Mouse (Mus musculus): ENCODE results near the gene Ptges3l. TPM values are rescaled to one million over a fixed set of nuclear protein-coding genes. Genes with fewer than 3 reads are reported as not detected.
"Not testable (repeated sequence)": the region's sequence is repeated elsewhere in the genome, so short reads cannot be mapped to it uniquely, and the experiment has no call there.

Gene Ptges3l
- total RNA-seq, 1 experiment from 2014 or later = not detected

DNA sequence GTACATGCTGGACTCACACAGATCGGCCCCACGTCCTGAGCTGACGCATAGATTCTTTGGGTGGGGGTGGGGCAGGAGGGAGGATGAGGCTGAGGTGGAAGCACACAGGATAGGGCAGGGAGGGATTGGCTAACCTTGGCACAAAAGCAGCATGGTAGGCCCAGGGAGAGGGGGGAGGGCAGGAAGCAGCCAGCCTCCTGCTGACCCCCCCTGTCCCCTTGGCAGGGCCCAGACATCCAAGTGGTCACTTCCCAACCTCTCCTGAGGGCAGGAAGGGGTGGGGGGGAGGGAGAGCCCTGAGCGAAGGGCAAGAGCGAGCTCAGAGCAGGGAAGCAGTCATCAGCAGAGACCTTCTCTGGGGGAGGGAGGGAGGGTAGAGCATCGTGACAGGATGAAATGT is 34.6 kb upstream of the Ptges3l start:
- ATAC-seq (replicated peaks; ENCODE audit: low read depth, poor library complexity, severe bottlenecking) = no peak

DNA sequence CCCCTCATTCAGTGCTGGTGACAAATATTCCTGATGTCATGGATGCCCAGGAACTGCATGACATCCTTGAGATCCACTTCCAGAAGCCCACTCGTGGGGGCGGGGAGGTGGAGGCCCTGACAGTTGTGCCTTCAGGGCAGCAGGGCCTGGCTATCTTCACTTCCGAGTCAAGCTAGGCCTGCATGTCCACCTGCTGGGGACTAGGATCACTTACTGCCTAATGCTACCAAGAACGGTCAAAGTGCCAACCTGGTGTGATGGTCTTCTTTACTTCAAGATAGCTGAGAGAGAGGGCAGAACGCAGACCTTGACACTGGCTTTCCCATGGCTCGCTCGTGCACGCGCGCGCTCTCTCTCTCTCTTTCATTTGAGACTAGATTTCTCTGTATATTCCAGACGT is 33.1 kb upstream of the Ptges3l start:
- no peak for ATAC-seq (replicated peaks; ENCODE audit: low read depth, poor library complexity, severe bottlenecking)

DNA sequence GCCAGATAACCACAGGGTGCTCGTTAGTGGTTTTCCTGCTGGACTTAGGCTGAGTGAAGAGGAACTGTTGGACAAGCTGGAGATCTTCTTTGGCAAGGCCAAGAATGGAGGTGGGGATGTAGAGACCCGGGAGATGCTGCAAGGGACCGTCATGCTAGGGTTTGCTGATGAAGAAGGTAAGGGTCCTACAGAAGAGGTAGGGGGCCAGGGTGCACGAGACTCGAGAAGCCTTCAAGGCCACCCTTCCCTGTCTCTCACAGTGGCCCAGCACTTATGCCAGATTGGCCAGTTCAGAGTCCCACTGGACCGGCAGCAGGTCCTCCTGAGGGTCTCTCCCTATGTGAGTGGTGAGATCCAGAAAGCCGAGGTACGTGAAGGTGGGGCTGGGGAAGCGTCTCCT is 32.5 kb upstream of the Ptges3l start:
- ATAC-seq (replicated peaks; ENCODE audit: low read depth, poor library complexity, severe bottlenecking) = no peak

DNA sequence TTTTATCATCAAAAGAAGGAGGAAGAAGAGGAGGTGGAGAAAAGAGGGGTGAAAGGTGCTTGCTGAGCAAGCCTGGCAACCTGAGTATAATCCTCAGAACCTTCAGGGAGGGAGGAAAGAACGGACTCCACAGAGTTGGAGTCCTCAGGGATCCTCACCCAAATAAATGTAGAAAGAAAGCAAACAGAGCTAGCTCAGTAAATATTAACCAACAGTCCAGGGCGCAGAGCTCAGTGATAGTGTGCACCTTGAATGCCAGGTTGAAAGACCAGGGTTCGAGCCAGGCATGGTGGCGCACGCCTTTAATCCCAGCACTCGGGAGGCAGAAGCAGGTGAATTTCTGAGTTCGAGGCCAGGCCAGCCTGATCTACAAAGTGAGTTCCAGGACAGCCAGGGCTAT is 30.5 kb upstream of the Ptges3l start:
- ATAC-seq (replicated peaks; ENCODE audit: low read depth, poor library complexity, severe bottlenecking) = no peak

DNA sequence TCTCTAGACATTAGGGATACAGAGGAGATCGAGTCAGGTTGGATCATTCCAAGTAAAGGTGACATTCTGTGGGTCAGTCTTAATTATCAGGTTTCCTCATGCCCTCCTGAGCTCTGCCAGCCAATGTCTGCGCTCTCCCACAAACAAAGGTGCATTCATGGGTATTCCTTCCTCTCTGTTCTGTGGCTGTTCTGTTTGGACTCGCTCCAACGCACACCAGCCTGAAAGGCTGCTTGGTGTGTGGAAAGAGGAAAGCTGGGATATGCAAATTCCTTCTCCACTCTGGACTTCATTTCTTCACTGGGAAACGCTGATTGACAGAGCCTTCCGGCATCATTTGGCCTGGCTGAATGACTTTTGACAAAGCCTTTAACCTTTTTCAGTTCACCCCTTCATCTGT is 29.6 kb upstream of the Ptges3l start:
- ATAC-seq (replicated peaks; ENCODE audit: low read depth, poor library complexity, severe bottlenecking) = no peak

DNA sequence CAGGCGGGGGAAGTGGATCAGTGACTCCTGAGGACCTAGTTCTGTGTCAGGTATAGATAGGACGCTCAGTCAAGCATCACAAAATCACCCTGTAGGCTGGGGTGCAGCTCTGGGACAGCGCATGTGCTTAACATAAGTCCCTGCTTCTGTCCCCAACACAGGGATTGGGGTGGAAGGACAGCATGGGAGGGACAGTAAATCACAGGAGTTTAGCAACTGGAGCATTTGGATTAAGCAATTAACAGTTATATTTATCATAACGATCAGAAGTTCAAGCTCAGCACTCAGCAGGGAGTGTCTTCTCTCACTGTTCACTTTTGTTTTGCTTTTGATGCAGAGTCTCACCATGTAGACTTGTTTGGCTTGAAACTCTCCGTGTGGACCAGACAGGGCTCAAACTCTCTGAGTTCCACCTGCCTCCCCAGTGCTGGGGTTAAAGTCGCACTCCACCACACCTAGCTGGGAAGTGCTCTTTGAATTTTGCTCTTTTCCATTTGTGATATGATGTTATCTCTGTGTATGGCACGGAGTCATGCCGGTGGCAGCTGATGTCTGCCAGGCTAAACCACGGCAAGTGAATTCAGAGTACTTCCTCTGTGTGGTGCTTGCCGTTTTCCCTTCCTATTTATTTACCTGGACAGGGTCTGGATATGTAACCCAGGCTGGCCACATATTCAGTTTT is 27.1 kb upstream of the Ptges3l start:
- no peak for ATAC-seq (replicated peaks; ENCODE audit: low read depth, poor library complexity, severe bottlenecking)

DNA sequence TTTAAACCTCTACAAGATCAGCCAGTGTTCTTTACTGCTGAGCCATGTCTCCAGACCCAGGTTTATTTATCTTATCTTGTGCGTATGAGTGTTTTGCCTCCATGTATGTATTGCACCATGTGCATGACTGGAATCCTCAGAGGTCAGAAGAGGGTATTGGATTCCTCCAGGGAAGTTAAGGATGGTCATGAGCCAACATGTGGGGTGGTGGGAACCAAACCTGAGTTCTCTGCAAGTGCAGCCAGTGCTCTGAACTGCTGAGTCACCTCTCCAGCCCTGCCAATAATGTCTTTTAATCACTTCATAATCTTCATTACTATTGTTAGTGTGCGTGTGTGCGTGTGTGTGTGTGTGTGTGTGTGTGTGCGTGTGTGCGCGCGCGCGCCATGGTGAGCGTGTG is 26.4 kb upstream of the Ptges3l start:
- no peak for ATAC-seq (replicated peaks; ENCODE audit: low read depth, poor library complexity, severe bottlenecking)

DNA sequence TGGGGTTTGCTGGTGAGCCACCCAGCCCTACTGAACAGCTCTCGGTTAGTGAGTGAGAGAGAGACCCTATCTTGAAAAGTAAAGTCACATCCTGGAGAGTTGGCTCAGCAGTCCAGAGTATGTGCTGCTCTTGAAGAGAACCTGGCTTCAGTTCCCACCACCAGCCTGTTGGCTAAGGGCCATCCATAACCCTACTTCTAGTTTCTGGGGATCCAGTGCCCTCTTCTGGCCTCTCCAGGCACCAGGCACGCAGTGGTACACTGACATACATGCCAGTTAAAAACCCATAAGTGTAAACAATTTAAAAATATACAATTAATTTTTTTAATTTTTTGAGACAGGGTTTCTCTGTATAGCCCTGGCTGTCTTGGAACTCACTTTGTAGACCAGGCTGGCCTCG is 25.3 kb upstream of the Ptges3l start:
- ATAC-seq (replicated peaks; ENCODE audit: low read depth, poor library complexity, severe bottlenecking) = no peak

DNA sequence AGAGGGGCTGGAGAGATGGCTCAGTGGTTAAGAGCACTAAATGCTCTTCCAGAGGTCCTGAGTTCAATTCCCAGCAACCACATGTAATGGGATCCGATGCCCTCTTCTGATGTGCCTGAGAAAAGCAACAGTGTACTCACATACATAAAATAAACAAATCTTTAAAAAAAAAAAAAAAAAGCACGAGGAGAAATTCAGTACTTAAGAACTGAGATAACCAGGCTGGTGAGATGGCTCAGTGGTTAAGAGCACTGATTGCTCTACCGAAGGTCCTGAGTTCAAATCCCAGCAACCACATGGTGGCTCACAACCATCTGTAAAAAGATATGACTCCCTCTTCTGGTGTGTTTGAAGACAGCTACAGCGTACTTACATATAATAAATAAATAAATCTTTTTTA is 24.5 kb upstream of the Ptges3l start:
- not testable (repeated sequence) for ATAC-seq (replicated peaks; ENCODE audit: low read depth, poor library complexity, severe bottlenecking)

DNA sequence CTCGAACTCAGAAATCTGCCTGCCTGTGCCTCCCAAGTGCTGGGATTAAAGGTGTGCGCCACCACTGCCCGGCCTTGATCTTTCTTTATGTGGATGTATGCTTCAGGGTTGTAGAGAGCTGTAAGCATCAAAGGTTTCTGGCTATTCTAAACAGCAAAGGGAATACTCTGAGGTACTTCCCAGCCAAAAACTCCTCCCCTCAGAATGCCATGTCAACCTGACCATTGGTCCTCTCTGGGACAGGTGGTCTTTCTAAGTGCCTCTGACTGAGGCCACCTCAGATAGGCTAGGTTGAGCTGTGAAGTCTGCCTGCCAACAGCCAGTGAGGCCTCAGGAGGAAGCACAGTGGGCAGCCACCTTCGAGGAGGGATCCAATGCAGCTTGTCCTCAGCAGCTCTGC is 23.8 kb upstream of the Ptges3l start:
- no peak for ATAC-seq (replicated peaks; ENCODE audit: low read depth, poor library complexity, severe bottlenecking)

DNA sequence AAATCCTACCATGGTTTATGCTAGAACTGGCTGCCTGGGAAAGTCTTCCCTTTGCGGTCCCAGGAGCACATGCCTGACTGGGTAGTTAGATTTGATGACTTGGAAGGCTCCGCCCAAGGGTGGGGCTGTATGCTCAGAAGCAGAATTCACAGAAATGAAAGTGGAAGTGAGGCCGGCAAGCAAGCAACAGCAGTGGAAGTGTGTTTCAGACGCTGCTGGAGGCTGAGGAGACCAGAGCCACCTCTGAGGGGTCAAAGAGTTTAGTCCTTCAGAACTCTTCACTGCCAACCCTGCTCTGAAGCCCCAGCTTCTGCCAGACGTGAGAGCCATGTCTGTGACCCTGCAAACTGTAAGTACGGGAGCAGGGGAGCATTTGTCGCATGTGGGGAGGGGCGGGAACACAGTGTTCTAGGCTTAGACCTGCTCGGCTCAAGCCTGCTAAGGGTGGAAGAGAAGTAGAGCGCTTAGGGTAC is 23.2 kb upstream of the Ptges3l start, which contains the start of gene Ifi35:
TSS of gene Ifi35 (plus strand) at position 134 of the 473 bp plus-strand sequence.
- peak; percentile 91 for ATAC-seq (replicated peaks; ENCODE audit: low read depth, poor library complexity, severe bottlenecking)

DNA sequence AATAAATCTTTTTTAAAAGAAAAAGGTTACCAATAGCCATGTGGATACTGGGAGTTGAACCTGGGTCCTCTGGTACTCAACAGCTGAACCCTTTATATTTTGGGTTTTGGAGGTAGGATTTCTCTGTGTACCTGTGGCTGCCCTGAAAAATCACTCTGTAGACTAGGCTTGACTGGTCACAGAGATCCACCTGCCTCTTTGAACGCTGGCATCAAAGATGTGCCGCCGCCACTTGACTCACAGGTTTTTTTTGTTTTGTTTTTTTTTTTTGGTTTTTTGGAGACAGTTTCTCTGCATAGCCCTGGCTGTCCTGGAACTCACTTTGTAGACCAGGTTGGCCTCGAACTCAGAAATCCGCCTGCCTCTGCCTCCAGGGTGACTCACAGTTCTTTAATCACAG is 22.7 kb upstream of the Ptges3l start:
- ATAC-seq (replicated peaks; ENCODE audit: low read depth, poor library complexity, severe bottlenecking) = no peak

DNA sequence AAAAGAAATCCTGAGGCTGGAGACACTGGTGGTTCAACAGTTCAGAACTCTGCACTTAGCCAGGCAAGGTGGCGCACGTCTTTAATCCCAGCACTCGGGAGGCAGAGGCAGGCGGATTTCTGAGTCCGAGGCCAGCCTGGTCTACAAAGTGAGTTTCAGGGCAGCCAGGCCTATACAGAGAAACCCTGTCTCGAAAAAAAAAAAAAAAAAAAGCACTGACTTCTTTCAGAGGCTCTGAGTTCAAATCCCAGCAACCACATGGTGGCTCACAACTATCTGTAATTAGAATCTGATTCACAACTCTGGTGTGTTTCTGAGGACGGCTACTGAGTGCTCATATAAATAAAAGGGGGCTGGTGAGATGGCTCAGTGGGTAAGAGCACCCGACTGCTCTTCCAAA is 21.7 kb upstream of the Ptges3l start:
- ATAC-seq (replicated peaks; ENCODE audit: low read depth, poor library complexity, severe bottlenecking) = not testable (repeated sequence)

DNA sequence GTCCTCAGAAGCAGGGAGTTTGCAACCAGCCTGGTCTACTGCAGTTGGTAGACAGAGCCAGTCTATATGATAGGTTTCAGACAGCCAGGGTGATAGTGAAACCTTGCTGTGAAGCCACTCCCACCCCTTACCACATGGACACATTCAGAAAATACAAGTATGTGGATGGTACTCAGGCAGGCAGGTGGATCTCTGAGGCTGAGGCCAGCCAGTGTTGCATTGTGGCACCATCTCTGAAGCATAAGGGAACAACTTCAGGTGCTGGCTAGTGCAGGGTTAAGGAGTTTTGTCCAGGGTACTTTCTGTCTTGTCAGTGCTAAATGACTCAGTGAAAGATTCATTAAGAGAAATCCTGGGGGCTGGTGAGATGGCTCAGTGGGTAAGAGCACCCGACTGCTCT is 21.2 kb upstream of the Ptges3l start:
- no peak for ATAC-seq (replicated peaks; ENCODE audit: low read depth, poor library complexity, severe bottlenecking)

DNA sequence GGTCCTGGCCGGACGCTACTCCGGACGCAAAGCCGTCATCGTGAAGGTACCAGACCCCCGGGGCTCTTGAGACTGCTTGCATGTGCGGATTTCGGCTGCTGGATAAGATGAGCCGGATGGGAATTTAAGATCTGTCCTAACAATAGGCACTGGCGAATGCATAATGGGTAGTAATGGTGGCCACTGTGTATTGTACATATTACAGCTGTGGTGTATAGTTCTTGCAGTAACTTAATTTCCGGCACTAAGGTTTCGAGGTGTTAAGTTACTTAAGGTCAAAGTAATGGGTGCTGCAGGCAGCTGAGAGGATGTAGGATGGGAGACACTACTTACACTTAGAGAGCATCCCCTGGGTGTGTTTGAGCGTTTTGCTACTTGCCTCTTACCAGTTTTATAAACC is 17.6 kb upstream of the Ptges3l start:
- no peak for ATAC-seq (replicated peaks; ENCODE audit: low read depth, poor library complexity, severe bottlenecking)

DNA sequence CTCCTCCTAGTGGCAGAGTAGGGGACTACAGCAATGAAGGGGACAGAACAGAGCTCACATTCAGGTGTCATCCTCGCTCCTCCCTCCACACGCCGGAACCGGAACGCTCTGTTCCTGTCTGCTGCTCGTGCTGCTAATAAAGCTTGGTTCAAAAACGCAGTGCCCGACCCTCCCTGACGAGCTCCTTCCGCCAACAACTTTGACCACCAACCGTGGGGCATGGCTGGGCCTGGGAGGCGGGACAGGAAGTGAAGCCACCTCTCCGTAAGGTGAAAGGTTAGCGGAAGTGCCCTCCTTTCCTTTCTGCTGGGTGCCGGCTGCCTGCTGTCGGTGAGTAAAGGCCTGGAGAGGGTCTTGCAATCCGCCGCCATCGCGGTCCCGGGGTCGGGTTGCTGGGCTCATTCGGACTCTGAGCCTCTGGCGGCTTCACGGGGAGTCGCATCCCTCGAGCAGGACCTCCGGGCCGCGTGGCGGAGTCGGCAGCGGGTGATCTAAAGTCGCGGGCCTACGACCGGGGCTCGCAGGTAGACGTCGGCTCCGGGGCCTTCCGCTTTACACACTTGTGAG is 17.1 kb upstream of the Ptges3l start, which contains the start of gene Rpl27:
TSS of gene Rpl27 (plus strand) at position 172 of the 567 bp plus-strand sequence.
- peak; percentile 98 for ATAC-seq (replicated peaks; ENCODE audit: low read depth, poor library complexity, severe bottlenecking)

DNA sequence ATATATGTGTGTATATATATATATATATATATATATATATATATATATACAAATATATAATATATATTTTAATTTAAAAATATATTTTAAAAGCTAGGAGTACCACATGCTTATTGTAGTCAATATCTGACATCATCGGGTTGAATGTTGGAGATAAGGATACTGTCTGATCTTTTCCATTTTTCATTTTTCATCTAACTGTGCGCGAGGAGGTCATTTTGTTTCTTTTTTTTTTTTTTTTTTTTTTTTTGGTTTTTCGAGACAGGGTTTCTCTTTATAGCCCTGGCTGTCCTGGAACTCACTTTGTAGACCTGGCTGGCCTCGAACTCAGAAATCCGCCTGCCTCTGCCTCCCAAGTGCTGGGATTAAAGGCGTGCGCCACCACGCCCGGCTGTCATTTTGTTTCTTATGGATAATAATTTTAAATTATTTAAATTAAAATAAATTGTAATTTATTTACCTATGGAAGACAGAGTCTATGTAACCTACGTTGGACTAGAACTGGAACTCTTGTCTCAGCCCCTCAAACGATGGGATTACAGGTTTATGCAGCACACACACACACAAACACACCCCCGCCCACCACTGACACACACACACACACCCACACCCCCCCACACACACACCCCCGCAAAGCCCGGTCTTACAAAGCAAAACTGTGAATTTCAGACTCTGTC is 16.5 kb upstream of the Ptges3l start:
- not testable (repeated sequence) for ATAC-seq (replicated peaks; ENCODE audit: low read depth, poor library complexity, severe bottlenecking)

DNA sequence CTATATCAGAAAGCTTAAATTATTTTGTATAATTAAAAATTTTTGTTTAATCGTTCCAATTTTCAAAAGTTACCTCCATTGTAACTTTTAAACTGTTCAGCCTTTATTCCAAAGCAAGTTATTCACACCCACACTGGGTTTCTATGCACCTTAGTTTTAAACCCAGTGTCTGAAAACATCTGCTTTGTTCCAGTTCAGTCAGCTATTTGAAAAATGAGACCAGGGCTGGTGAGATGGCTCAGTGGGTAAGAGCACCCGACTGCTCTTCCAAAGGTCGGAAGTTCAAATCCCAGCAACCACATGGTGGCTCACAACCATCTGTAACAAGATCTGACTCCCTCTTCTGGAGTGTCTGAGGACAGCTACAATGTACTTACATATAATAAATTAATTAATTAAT is 12.9 kb upstream of the Ptges3l start:
- ATAC-seq (replicated peaks; ENCODE audit: low read depth, poor library complexity, severe bottlenecking) = not testable (repeated sequence)

DNA sequence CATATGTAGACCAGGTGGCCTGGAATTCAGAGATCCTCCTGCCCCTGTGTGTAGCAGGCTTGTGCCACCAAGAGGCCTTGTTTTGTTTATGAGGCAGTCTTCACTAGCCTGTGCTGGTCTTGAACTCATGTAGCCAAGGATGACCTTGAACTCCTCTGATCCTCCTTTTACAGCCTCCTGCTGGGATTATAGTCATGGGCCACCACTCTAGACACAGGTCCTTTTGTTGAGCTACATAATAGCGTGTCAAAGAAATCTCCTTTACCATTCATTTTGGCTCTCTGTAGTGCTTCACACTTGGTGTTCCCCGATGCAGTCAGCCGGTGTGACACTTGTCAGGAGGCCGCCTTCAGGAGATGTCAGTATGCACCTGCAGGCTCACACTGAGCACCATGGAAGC is 11.8 kb upstream of the Ptges3l start:
- ATAC-seq (replicated peaks; ENCODE audit: low read depth, poor library complexity, severe bottlenecking) = no peak

DNA sequence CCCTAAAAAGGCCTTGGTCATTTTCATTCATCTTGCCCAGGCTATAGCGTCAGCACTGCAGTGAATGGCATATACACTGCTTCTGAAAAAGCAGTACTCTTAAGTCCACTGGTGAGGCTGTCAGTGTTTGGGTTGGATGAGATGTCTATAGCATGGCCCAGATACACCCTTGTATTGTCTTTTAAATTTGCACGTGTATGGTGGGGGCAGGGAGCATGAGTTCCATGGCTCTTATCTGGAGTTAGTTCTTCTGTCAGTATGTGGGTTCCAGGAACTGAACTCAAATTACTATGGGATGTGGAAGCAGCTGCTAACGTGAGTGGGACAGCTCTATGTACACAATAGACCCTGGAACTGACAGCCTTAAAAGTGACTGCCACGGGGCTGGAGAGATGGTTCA is 10.7 kb upstream of the Ptges3l start:
- no peak for ATAC-seq (replicated peaks; ENCODE audit: low read depth, poor library complexity, severe bottlenecking)

DNA sequence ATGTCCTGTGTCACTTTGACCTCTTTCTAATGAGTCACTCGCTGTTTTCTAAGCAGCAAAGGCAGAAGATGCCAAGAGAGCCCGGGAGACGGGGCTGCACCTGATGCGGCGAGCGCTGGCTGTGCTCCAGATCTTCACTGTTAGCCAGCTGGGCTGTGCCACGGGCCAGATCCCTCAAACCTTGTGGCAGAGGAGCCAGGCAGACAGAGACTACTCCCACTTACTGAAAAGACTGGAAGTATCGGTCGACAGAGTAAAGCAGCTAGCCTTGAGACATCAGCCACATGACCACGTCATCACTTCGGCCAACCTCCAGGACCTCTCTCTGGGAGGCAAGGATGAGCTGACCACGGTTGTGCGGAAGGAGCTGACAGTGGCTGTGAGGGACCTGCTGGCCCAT is 8.3 kb upstream of the Ptges3l start:
- ATAC-seq (replicated peaks; ENCODE audit: low read depth, poor library complexity, severe bottlenecking) = no peak

Measured in common myeloid progenitor, adult 5-6 weeks (primary cell).